Mouse (Mus musculus): Measurements from ENCODE around the gene Arhgap32. TPM values are rescaled to one million over a fixed set of nuclear protein-coding genes. Genes with fewer than 3 reads are reported as not detected.

Arhgap32 gene
- polyA plus RNA-seq, 1 experiment from 2014 or later = 8.8 TPM

GRCm38 (mm10) chr9:32138616-32139015 lies 22.7 kb downstream of the Arhgap32 start:
- H3K4me2 ChIP-seq (replicated peaks; ENCODE audit: low read depth) = no peak overlapping the region
- TF ChIP-seq EP300 (optimal IDR thresholded peaks at IDR 0.05) = no peak
- no peak overlapping the region for H3K9ac ChIP-seq (ENCODE audit: low read length)
- no peak overlapping the region for H3K27ac ChIP-seq (replicated peaks)
- no peaks in the 10 kb centered on the region for H3K4me1 ChIP-seq (replicated peaks; ENCODE audit: control insufficient read depth, insufficient read depth)
- no peak for ATAC-seq (ENCODE audit: low FRiP score, low TSS enrichment)
- no peak overlapping the region for H3K4me3 ChIP-seq (ENCODE audit: low read depth, low read length)
- H3K9me3 ChIP-seq (ENCODE audit: control insufficient read depth, low read length) = no peaks in the 10 kb centered on the region
- WGBS = 92% methylated on average over 5 of the region's 5 CpGs
- no peak for DNase-seq (ENCODE audit: low spot score)
- no peaks in the 10 kb centered on the region for H3K36me3 ChIP-seq (ENCODE audit: control insufficient read depth, insufficient read depth, low read length)
- no peaks in the 10 kb centered on the region for H3K27me3 ChIP-seq (ENCODE audit: control insufficient read depth, insufficient read depth, low read length)

GRCm38 (mm10) chr9:32139641-32140040 lies 23.7 kb downstream of the Arhgap32 start:
- TF ChIP-seq CTCF (IDR thresholded peaks at IDR 0.05; ENCODE audit: low read depth) (no peak), EP300 (optimal IDR thresholded peaks at IDR 0.05) (no peak)
- 62% methylated on average over 5 of the region's 5 CpGs for WGBS
- no peak for ATAC-seq (ENCODE audit: low FRiP score, low TSS enrichment)
- Histone ChIP-seq H3K27me3 (ENCODE audit: control insufficient read depth, insufficient read depth, low read length) (no peaks in the 10 kb centered on the region), H3K4me2 (replicated peaks; ENCODE audit: low read depth) (no peak overlapping the region), H3K4me3 (ENCODE audit: low read depth, low read length) (no peak overlapping the region), H3K4me1 (replicated peaks; ENCODE audit: control insufficient read depth, insufficient read depth) (no peaks in the 10 kb centered on the region), H3K27ac (replicated peaks) (no peak overlapping the region), H3K36me3 (ENCODE audit: control insufficient read depth, insufficient read depth, low read length) (no peaks in the 10 kb centered on the region), H3K9me3 (ENCODE audit: control insufficient read depth, low read length) (no peaks in the 10 kb centered on the region), H3K9ac (ENCODE audit: low read length) (no peak overlapping the region)
- no peak for DNase-seq (ENCODE audit: low spot score)

- H3K27ac ChIP-seq (replicated peaks) = no peak overlapping the region
- no peak overlapping the region for H3K4me3 ChIP-seq (ENCODE audit: low read depth, low read length)
- no peak overlapping the region for H3K9ac ChIP-seq (ENCODE audit: low read length)
- no peak for TF ChIP-seq CTCF (IDR thresholded peaks at IDR 0.05; ENCODE audit: low read depth)
- TF ChIP-seq EP300 (optimal IDR thresholded peaks at IDR 0.05) = no peak
- ATAC-seq (ENCODE audit: low FRiP score, low TSS enrichment) (no peak), DNase-seq (ENCODE audit: low spot score) (no peak)
- no peaks in the 10 kb centered on the region for H3K27me3 ChIP-seq (ENCODE audit: control insufficient read depth, insufficient read depth, low read length)
- 56% methylated on average over 3 of the region's 3 CpGs for WGBS
- no peaks in the 10 kb centered on the region for H3K4me1 ChIP-seq (replicated peaks; ENCODE audit: control insufficient read depth, insufficient read depth)
- H3K9me3 ChIP-seq (ENCODE audit: control insufficient read depth, low read length) = no peaks in the 10 kb centered on the region
- H3K36me3 ChIP-seq (ENCODE audit: control insufficient read depth, insufficient read depth, low read length) = no peaks in the 10 kb centered on the region
- H3K4me2 ChIP-seq (replicated peaks; ENCODE audit: low read depth) = no peak overlapping the region
Observed at GRCm38 (mm10) chr9:32142834-32143233, 26.9 kb downstream of the Arhgap32 start.

- WGBS = 87% methylated on average over 3 of the region's 3 CpGs
- DNase-seq (ENCODE audit: low spot score) = no peak
Observed at GRCm38 (mm10) chr9:32143451-32143850, 27.5 kb downstream of the Arhgap32 start.

GRCm38 (mm10) chr9:32146257-32146996 lies 30.5 kb downstream of the Arhgap32 start:
- no peak overlapping the region for H3K9ac ChIP-seq (ENCODE audit: low read length)
- no peak for TF ChIP-seq CTCF (IDR thresholded peaks at IDR 0.05; ENCODE audit: low read depth)
- no peak overlapping the region for H3K4me2 ChIP-seq (replicated peaks; ENCODE audit: low read depth)
- H3K4me3 ChIP-seq (ENCODE audit: low read depth, low read length) = no peak overlapping the region
- H3K27ac ChIP-seq (replicated peaks) = no peak overlapping the region
- no peaks in the 10 kb centered on the region for H3K36me3 ChIP-seq (ENCODE audit: control insufficient read depth, insufficient read depth, low read length)
- no peaks in the 10 kb centered on the region for H3K27me3 ChIP-seq (ENCODE audit: control insufficient read depth, insufficient read depth, low read length)
- ATAC-seq (ENCODE audit: low FRiP score, low TSS enrichment) (no peak), DNase-seq (ENCODE audit: low spot score) (no peak)
- WGBS = 64% methylated on average over 12 of the region's 12 CpGs
- no peaks in the 10 kb centered on the region for H3K4me1 ChIP-seq (replicated peaks; ENCODE audit: control insufficient read depth, insufficient read depth)
- no peaks in the 10 kb centered on the region for H3K9me3 ChIP-seq (ENCODE audit: control insufficient read depth, low read length)

More at GRCm38 (mm10) chr9:32143451-32143850, 27.5 kb downstream of the Arhgap32 start:
- Histone ChIP-seq H3K4me3 (ENCODE audit: low read depth, low read length) (no peak overlapping the region), H3K27ac (replicated peaks) (no peak overlapping the region), H3K4me1 (replicated peaks; ENCODE audit: control insufficient read depth, insufficient read depth) (no peaks in the 10 kb centered on the region), H3K4me2 (replicated peaks; ENCODE audit: low read depth) (no peak overlapping the region), H3K9me3 (ENCODE audit: control insufficient read depth, low read length) (no peaks in the 10 kb centered on the region), H3K27me3 (ENCODE audit: control insufficient read depth, insufficient read depth, low read length) (no peaks in the 10 kb centered on the region), H3K9ac (ENCODE audit: low read length) (no peak overlapping the region), H3K36me3 (ENCODE audit: control insufficient read depth, insufficient read depth, low read length) (no peaks in the 10 kb centered on the region)
- no peak for ATAC-seq (ENCODE audit: low FRiP score, low TSS enrichment)
- TF ChIP-seq EP300 (optimal IDR thresholded peaks at IDR 0.05) (no peak), CTCF (IDR thresholded peaks at IDR 0.05; ENCODE audit: low read depth) (no peak)

GRCm38 (mm10) chr9:32149241-32149640 lies 33.3 kb downstream of the Arhgap32 start:
- no peak overlapping the region for H3K27ac ChIP-seq (replicated peaks)
- H3K9ac ChIP-seq (ENCODE audit: low read length) = no peak overlapping the region
- WGBS = 82% methylated on average over 3 of the region's 3 CpGs
- no peaks in the 10 kb centered on the region for H3K36me3 ChIP-seq (ENCODE audit: control insufficient read depth, insufficient read depth, low read length)
- H3K4me1 ChIP-seq (replicated peaks; ENCODE audit: control insufficient read depth, insufficient read depth) = no peaks in the 10 kb centered on the region
- H3K4me3 ChIP-seq (ENCODE audit: low read depth, low read length) = no peak overlapping the region
- H3K27me3 ChIP-seq (ENCODE audit: control insufficient read depth, insufficient read depth, low read length) = no peaks in the 10 kb centered on the region
- TF ChIP-seq EP300 (optimal IDR thresholded peaks at IDR 0.05) (no peak), CTCF (IDR thresholded peaks at IDR 0.05; ENCODE audit: low read depth) (no peak)
- DNase-seq (ENCODE audit: low spot score) = no peak
- no peaks in the 10 kb centered on the region for H3K9me3 ChIP-seq (ENCODE audit: control insufficient read depth, low read length)
- H3K4me2 ChIP-seq (replicated peaks; ENCODE audit: low read depth) = no peak overlapping the region
- no peak for ATAC-seq (ENCODE audit: low FRiP score, low TSS enrichment)
